Mouse (Mus musculus) pancreas, adult 10 weeks (tissue): ENCODE results near the gene Trim45. TPM values are rescaled to one million over a fixed set of nuclear protein-coding genes. Genes with fewer than 3 reads are reported as not detected.

Experiments used
- polyA plus RNA-seq: library from polyadenylated mRNA; stranded (reverse); fragments of 350-450 nt; fragmentation: Illumina TruSeq; extraction: RNeasy Lipid Tissue Mini Kit (QIAGEN cat#74804); gene quantifications from one replicate; pipeline ENCODE4 v1.2.3, GENCODE M21; 2015; ENCODE audit warnings: low read depth, low replicate concordance; ENCODE audit not compliant: insufficient read depth

Trim45 gene
- polyA plus RNA-seq: 0.61 TPM

DNA sequence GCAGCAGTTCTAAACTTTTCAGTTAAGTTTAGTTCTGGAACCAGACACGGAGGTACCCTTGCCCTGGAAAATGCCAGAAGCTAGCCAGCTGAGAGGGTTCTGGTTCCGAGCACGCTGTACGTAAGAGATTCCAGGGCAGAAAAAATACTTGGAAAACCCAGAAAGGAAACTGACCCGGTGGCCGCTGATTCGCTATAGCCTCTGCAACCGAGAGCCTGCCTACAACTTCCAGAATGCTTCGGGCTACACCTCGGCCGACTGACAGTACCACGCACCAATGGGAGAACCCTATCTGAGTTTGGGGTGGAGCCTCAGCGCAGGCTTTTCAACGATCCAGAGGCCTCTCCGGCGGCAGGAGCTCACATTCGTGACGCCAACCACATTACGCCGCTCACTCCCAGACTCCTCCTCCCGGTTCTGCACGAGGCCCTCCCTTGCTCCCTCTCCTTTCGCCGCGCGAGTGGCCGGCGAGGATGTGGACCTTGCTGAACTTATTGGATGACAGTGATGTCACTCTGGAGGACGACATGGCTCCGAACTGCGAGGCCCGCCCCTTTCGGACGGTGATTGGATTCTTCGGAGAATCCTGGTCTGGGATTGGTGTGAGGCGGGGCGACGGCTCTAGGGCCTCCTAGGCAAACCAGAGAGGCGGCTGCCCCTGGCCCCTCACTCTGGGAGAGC is at the start of gene Trim45:
Gene Trim45, plus strand, starts transcription at position 378 of the 681 bp plus-strand sequence.

GRCm38 (mm10) chr3:100969176-100969917 is 47.3 kb downstream of the Trim45 start, which contains the start of gene Ttf2:
Gene Ttf2 (minus strand): TSS chr3:100969663.

Other genes starting within 250 kb of the Trim45 start
- gene Man1a2, start 236.7 kb upstream of the Trim45 start, polyA plus RNA-seq: 3.8 TPM
- 1.0 TPM for gene Vtcn1, start 96.7 kb upstream of the Trim45 start, polyA plus RNA-seq
- 0.57 TPM for gene Ttf2, start 47.5 kb downstream of the Trim45 start, polyA plus RNA-seq
- not detected for gene Cd101, start 107.4 kb downstream of the Trim45 start, polyA plus RNA-seq
- 9.0 TPM for gene Ptgfrn, start 188.1 kb downstream of the Trim45 start, polyA plus RNA-seq